Mouse (Mus musculus) lung, postnatal 0 days (tissue): ENCODE data around the gene Ube2d1. TPM values are rescaled to one million over a fixed set of nuclear protein-coding genes. Genes with fewer than 3 reads are reported as not detected.

Experiments
- ATAC-seq: fragments of 200-750 bp; cut with Nextera tagmentation; 2 replicates; pipeline ENCODE4 v1.8.0; 2017; ENCODE audit warnings: moderate library complexity
- DNase-seq: peaks from one replicate; pipeline ENCODE4 v3.0.0-alpha.2; 2016; ENCODE audit warnings: low spot score
- H3K27ac ChIP-seq: fragments of 300-500 bp; sonication (generic); 2 replicates; pipeline ENCODE4 v1.5.1; 2014; ENCODE audit warnings: antibody characterized with exemption, mild to moderate bottlenecking, low read length, mixed read lengths
- H3K27me3 ChIP-seq: fragments of 300-500 bp; sonication (generic); replicated peaks from 2 replicates; pipeline ENCODE4 v1.6.1; 2014; ENCODE audit warnings: low read length, mixed read lengths; ENCODE audit not compliant: insufficient read depth
- H3K36me3 ChIP-seq: fragments of 300-500 bp; sonication (generic); 2 replicates; pipeline ENCODE4 v1.6.1; 2014; ENCODE audit warnings: low read length, mixed read lengths; ENCODE audit not compliant: insufficient read depth
- H3K4me1 ChIP-seq: fragments of 300-500 bp; sonication (generic); 2 replicates; pipeline ENCODE4 v1.6.1; 2014; ENCODE audit warnings: antibody characterized with exemption, low read depth, low read length, mixed read lengths; ENCODE audit not compliant: insufficient read depth
- H3K4me2 ChIP-seq: fragments of 300-500 bp; sonication (generic); replicated peaks from 2 replicates; pipeline ENCODE4 v1.6.1; 2014; ENCODE audit warnings: low read depth, mild to moderate bottlenecking, low read length, moderate library complexity, mixed read lengths
- H3K4me3 ChIP-seq: fragments of 300-500 bp; sonication (generic); 2 replicates; pipeline ENCODE4 v1.5.1; 2014; ENCODE audit warnings: low read depth, low read length
- H3K9ac ChIP-seq: fragments of 300-500 bp; sonication (generic); replicated peaks from 2 replicates; pipeline ENCODE4 v1.6.1; 2014; ENCODE audit warnings: low read depth, mild to moderate bottlenecking
- H3K9me3 ChIP-seq: fragments of 300-500 bp; sonication (generic); 2 replicates; pipeline ENCODE4 v1.6.1; 2016; ENCODE audit warnings: low read length, mixed read lengths
- CTCF ChIP-seq: IDR thresholded peaks from 2 replicates; pipeline ENCODE4 v1.5.1; 2016; ENCODE audit warnings: antibody characterized with exemption, mild to moderate bottlenecking
- EP300 ChIP-seq: IDR thresholded peaks from 2 replicates; pipeline ENCODE4 v1.6.1; 2016; ENCODE audit warnings: antibody characterized with exemption, mild to moderate bottlenecking, control low read depth
- WGBS: fragments of 180-500 bp; shearing (Covaris S2); extraction: QIAGEN DNeasy Blood & Tissue Kit; methylation state at CpG from one replicate; pipeline ENCODE4 v1.1.7; 2014; 5-methylcytosine and 5-hydroxymethylcytosine counted together
- polyA plus RNA-seq: library from polyadenylated mRNA; unstranded; fragments of >200 nt; fragmentation: Nextera tagmentation; extraction: Ambion mirVana; gene quantifications from 2 replicates; pipeline ENCODE4 v1.2.1, GENCODE M21; 2015

Ube2d1 gene
- polyA plus RNA-seq, 1 experiment from 2014 or later: 31.9 TPM

GRCm38 (mm10) chr10:71314596-71314995 is 29.5 kb upstream of the Ube2d1 start:
- TF ChIP-seq CTCF (no peak), EP300 (no peak)
- no peak for ATAC-seq
- no peak overlapping the region for H3K9ac ChIP-seq
- no peak overlapping the region for H3K27ac ChIP-seq
- H3K4me3 ChIP-seq: no peak overlapping the region
- DNase-seq: no peak
- H3K36me3 ChIP-seq: no peaks in the 10 kb centered on the region
- no peaks in the 10 kb centered on the region for H3K27me3 ChIP-seq
- no peak overlapping the region for H3K4me2 ChIP-seq
- no peaks in the 10 kb centered on the region for H3K9me3 ChIP-seq
- H3K4me1 ChIP-seq: no peaks in the 10 kb centered on the region
- WGBS: 49% methylated on average over 3 of the region's 3 CpGs

GRCm38 (mm10) chr10:71310288-71310687 is 25.2 kb upstream of the Ube2d1 start:
- no peaks in the 10 kb centered on the region for H3K36me3 ChIP-seq
- WGBS: 64% methylated on average over 3 of the region's 3 CpGs
- no peak overlapping the region for H3K9ac ChIP-seq
- TF ChIP-seq CTCF (no peak), EP300 (no peak)
- no peaks in the 10 kb centered on the region for H3K27me3 ChIP-seq
- no peaks in the 10 kb centered on the region for H3K9me3 ChIP-seq
- DNase-seq (no peak), ATAC-seq (no peak)
- H3K4me2 ChIP-seq: no peak overlapping the region
- no peak overlapping the region for H3K4me3 ChIP-seq
- H3K27ac ChIP-seq: no peak overlapping the region
- no peaks in the 10 kb centered on the region for H3K4me1 ChIP-seq

GRCm38 (mm10) chr10:71308199-71308598 is 23.1 kb upstream of the Ube2d1 start:
- Histone ChIP-seq H3K4me1 (no peaks in the 10 kb centered on the region), H3K9me3 (no peaks in the 10 kb centered on the region), H3K9ac (no peak overlapping the region), H3K27me3 (no peaks in the 10 kb centered on the region), H3K4me3 (no peak overlapping the region), H3K4me2 (no peak overlapping the region), H3K27ac (no peak overlapping the region), H3K36me3 (no peaks in the 10 kb centered on the region)
- WGBS: 86% methylated on average over 5 of the region's 5 CpGs
- no peak for TF ChIP-seq EP300
- no peak for TF ChIP-seq CTCF
- ATAC-seq: no peak
- no peak for DNase-seq

- Histone ChIP-seq H3K4me3 (no peak overlapping the region), H3K27ac (no peak overlapping the region), H3K36me3 (no peaks in the 10 kb centered on the region), H3K9me3 (no peaks in the 10 kb centered on the region), H3K4me1 (no peaks in the 10 kb centered on the region), H3K4me2 (no peak overlapping the region), H3K27me3 (no peaks in the 10 kb centered on the region), H3K9ac (no peak overlapping the region)
- no peak for TF ChIP-seq CTCF
- TF ChIP-seq EP300: no peak
- 67% methylated on average over 6 of the region's 6 CpGs for WGBS
- ATAC-seq (no peak), DNase-seq (no peak)
Observed at GRCm38 (mm10) chr10:71306759-71307158, 21.7 kb upstream of the Ube2d1 start.

- ATAC-seq: no peak
- 15% methylated on average over 6 of the region's 6 CpGs for WGBS
- peak; percentile 70 for TF ChIP-seq CTCF
- TF ChIP-seq EP300: no peak
- Histone ChIP-seq H3K36me3 (no peaks in the 10 kb centered on the region), H3K4me2 (peak overlapping the region; percentile 34), H3K4me1 (no peaks in the 10 kb centered on the region), H3K4me3 (no peak overlapping the region), H3K9ac (no peak overlapping the region), H3K27me3 (no peaks in the 10 kb centered on the region), H3K27ac (no peak overlapping the region), H3K9me3 (no peaks in the 10 kb centered on the region)
- peak; percentile 34 for DNase-seq
Observed at GRCm38 (mm10) chr10:71306190-71306589, 21.1 kb upstream of the Ube2d1 start.

- H3K36me3 ChIP-seq: no peaks in the 10 kb centered on the region
- TF ChIP-seq EP300 (no peak), CTCF (peak; percentile 62)
- H3K27ac ChIP-seq: no peak overlapping the region
- WGBS: 16% methylated on average over 5 of the region's 5 CpGs
- H3K4me1 ChIP-seq: no peaks in the 10 kb centered on the region
- H3K4me2 ChIP-seq: no peak overlapping the region
- no peak for ATAC-seq
- no peak overlapping the region for H3K9ac ChIP-seq
- no peaks in the 10 kb centered on the region for H3K9me3 ChIP-seq
- H3K27me3 ChIP-seq: no peaks in the 10 kb centered on the region
- peak; percentile 29 for DNase-seq
- no peak overlapping the region for H3K4me3 ChIP-seq
Observed at GRCm38 (mm10) chr10:71302490-71302889, 17.4 kb upstream of the Ube2d1 start.

GRCm38 (mm10) chr10:71300161-71300560 is 15.1 kb upstream of the Ube2d1 start:
- Histone ChIP-seq H3K27me3 (no peaks in the 10 kb centered on the region), H3K36me3 (no peaks in the 10 kb centered on the region), H3K4me2 (no peak overlapping the region), H3K4me3 (no peak overlapping the region), H3K9me3 (no peaks in the 10 kb centered on the region), H3K9ac (no peak overlapping the region), H3K4me1 (no peaks in the 10 kb centered on the region), H3K27ac (no peak overlapping the region)
- WGBS: 66% methylated on average over 16 of the region's 16 CpGs
- no peak for TF ChIP-seq CTCF
- no peak for TF ChIP-seq EP300
- no peak for ATAC-seq
- no peak for DNase-seq
